Mouse (Mus musculus): ENCODE data around the gene Gm9918.

- TF ChIP-seq CTCF (IDR thresholded peaks at IDR 0.05; ENCODE audit: control insufficient read depth, insufficient read depth, insufficient read length) (no peak), MAX (IDR thresholded peaks at IDR 0.05) (no peak), USF1 (IDR thresholded peaks at IDR 0.05; ENCODE audit: low read depth) (no peak)
These were observed 7.3 kb upstream of the Gm9918 start for GRCm38 (mm10) chr15:102263037-102263436.
